Mouse (Mus musculus): Measurements from ENCODE around the gene 1110032F04Rik.

DNA sequence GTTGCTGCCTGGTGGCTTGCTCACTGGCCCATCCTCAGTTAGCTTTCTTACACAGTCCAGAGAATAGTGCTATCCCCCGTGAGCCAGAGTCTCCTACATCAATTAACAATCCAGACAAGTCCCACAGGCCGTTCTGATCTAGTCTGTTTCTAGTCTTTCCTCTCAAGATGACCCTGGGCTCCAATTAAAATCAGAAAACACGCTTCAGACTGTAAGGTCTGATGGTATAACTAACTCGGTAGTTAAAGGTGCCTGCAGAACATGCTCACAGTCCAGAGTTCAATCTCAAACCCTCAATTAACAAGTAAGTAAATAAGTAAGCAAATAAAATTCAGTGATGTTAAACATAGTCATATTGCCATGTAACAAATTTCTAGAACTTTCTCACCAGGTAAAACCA, 48.0 kb upstream of the 1110032F04Rik start:
- no peak for TF ChIP-seq CTCF (IDR thresholded peaks at IDR 0.05; ENCODE audit: low read depth)
- no peak for TF ChIP-seq EP300 (optimal IDR thresholded peaks at IDR 0.05)

Data from stomach, postnatal 0 days (tissue).